Mouse (Mus musculus): ENCODE measurements around the gene Slc25a44.

GRCm38 (mm10) chr3:88470943-88471479 is 46.1 kb upstream of the Slc25a44 start:
- TF ChIP-seq GATA1 (IDR thresholded peaks at IDR 0.05; ENCODE audit: low read length), result no peak
- TF ChIP-seq TAL1 (IDR thresholded peaks at IDR 0.05; ENCODE audit: low read length), result no peak
